Mouse (Mus musculus) embryo, embryonic 11 days (tissue): ENCODE measurements around the gene Rab21.
"Not testable (repeated sequence)": the region's sequence is repeated elsewhere in the genome, so short reads cannot be mapped to it uniquely, and the experiment has no call there.

Source experiments
- DNase-seq: peaks from one replicate; pipeline ENCODE4 v3.0.0-alpha.2; 2015

Rab21 gene

GRCm38 (mm10) chr10:115323295-115323694, 7.9 kb upstream of the Rab21 start:
- DNase-seq: peak; percentile 76

DNA sequence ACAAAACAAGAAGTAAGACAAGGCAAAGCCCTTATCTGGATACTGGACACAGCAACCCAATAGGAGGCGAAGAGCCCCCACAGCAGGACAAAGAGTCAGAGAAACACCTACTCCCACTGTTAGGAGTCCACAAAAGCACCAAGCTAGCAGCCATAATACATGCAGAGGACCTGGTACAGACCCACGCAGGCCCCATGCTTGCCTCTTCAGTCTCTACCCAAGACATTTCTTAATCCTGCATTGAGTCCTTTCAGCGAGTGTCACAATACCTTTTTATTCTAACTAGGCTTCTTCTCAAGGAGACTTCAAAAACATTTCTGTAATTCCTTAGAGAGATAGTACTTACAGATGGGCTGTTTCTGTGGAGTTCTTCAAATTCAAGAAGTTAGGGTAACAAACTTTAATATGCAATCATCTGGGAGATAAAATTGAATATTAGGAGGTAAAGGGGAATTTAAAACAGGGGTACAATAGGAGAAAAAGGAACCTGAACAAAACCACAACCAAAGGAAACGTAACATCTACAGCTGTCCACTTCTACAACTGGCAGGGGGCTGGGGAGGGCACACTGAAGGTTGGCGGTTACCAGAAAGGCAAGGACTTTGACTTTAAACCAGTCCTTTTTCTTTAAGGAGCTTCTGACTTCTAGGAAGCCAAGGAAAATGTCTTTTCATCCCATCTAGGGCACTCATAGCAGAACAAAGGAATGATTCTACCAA, 6.1 kb upstream of the Rab21 start:
- no peak for DNase-seq

GRCm38 (mm10) chr10:115318388-115318787, 3.0 kb upstream of the Rab21 start:
- DNase-seq: not testable (repeated sequence)

- DNase-seq: peak; percentile 23
Measured at GRCm38 (mm10) chr10:115316313-115316712, 919 bp upstream of the Rab21 start.

GRCm38 (mm10) chr10:115314582-115315452, 577 bp downstream of the Rab21 start:
- peak; percentile 31 for DNase-seq

GRCm38 (mm10) chr10:115314287-115314581, 1.2 kb downstream of the Rab21 start:
- no peak for DNase-seq

GRCm38 (mm10) chr10:115313641-115314286, 1.6 kb downstream of the Rab21 start:
- no peak for DNase-seq

DNA sequence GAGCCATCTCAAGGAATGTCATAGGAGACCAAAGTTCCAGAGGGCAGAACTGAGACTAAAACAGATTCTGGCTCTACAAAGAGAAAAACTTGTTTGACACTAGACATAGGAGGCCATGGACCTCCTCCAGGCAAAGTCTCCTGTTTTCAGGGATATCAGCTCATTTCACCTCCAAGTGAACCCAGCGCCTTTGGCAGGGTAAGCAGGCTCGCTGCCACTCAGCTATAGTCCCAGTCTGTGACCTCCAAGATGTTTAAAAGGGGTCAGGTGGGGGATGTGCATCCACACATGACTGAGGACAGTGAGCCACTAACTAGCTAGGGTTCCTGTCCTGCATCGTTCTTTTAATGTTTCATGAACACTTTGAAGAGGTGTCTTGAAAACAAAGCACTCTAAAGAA, 2.7 kb downstream of the Rab21 start:
- DNase-seq: peak; percentile 24

DNA sequence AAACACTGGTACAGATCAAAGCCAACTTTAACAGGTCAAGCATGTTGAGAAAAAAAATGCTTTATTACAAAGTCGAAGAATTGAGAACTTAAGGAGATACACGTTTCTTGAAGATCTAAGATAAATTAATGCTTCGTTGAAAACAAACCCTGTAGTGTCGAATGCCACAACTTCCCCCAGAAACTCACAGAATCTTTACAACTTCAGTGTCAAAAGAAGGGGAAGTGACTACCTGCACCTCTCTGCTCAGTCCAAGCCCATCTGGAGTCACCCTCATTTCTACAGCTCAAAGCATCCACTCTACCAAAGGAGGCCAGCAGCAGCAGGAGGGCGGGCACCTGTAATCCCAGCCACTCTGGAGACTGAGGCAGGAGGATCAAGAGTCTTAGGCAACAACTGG, 3.2 kb downstream of the Rab21 start:
- no peak for DNase-seq

GRCm38 (mm10) chr10:115311263-115311965, 4.0 kb downstream of the Rab21 start:
- DNase-seq: no peak

- DNase-seq: no peak
Measured at GRCm38 (mm10) chr10:115309191-115309590, 6.2 kb downstream of the Rab21 start.

GRCm38 (mm10) chr10:115307331-115307875, 8.0 kb downstream of the Rab21 start:
- no peak for DNase-seq

GRCm38 (mm10) chr10:115298683-115299082, 16.7 kb downstream of the Rab21 start:
- no peak for DNase-seq

DNA sequence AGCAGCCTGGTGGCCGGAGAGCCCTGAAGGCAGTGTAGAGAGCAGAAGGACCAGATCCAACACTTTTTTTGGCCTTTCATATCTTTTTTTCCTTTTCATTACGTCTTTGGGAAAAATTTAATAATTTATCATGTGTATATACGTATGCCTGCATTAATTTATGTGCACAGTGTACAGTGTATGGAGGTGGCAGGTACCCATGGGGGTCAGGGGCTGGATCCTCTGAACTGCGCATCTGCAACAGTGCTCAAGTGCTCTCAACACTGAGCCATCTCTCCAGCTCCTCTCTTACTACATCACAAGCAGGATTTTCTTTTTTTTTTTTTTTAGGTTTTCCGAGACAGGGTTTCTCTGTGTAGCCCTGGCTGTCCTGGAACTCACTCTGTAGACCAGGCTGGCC, 17.8 kb downstream of the Rab21 start:
- no peak for DNase-seq

GRCm38 (mm10) chr10:115296401-115296935, 18.9 kb downstream of the Rab21 start:
- peak; percentile 17 for DNase-seq

- no peak for DNase-seq
Measured at GRCm38 (mm10) chr10:115295162-115295561, 20.2 kb downstream of the Rab21 start.

DNA sequence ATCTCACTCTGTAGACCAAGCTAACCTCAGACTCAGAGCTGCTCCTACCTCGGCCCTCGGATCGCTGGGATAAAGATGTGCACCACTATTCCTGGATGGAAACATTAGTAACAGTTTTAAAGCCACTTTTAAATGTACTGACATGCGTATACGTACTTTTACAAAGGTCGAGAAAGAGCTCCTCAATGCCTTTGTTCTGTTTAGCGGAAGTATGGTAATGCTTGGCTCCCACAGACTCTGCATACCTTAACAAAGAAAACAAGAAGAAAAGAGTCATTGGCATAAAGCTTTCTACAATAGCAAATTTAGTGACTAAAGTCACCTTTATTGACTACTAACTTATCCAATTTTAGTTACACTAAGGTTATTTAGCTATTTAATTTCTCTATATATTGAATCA, 20.7 kb downstream of the Rab21 start:
- DNase-seq: no peak

GRCm38 (mm10) chr10:115293946-115294345, 21.4 kb downstream of the Rab21 start:
- DNase-seq: no peak

- no peak for DNase-seq
Measured at GRCm38 (mm10) chr10:115290671-115291070, 24.7 kb downstream of the Rab21 start.

DNA sequence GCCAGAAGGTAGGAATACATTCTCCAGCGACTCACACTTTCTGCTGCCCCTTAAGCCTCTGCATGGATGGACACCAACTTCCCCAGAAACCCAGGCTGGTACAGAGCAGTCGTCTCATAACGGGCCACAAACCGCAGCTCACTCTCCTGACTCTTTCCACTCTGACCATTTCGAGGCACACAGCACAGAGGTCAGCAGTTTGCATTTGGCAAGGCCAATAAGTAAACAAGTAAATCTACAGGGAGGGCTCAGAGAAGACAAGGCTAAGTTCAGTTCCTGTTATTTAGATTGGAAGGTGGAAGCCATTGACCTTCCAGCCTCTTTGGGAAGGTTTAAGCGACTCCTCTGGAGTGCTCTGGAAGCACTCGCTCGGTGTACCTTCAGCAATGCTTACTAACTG, 26.5 kb downstream of the Rab21 start:
- DNase-seq: no peak

GRCm38 (mm10) chr10:115284170-115284569, 31.2 kb downstream of the Rab21 start:
- DNase-seq: no peak

GRCm38 (mm10) chr10:115281381-115281780, 34.0 kb downstream of the Rab21 start:
- no peak for DNase-seq

DNA sequence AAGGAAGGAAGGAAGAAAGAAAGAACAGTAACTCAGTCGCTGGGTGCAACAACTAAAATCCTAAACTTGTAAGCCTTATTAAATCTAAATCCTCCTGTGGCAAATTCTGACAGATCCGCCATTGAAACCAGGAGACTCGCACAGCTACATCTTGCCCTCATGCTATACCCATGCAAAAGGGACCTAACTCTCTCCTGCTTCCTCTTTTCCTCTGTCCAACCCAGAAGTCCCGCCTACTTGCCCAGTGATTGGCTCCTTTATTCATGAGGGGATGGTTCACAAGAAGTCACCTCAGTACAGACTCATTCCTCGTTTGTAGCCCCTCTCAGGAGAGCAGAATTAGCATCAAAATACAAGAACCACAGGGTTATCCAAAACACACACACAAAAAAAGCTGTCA, 43.7 kb downstream of the Rab21 start:
- no peak for DNase-seq
